Mouse (Mus musculus) frontal cortex, postnatal 25 days (tissue): Measurements from ENCODE around the gene Gm28490.
"Not testable (repeated sequence)": the region's sequence is repeated elsewhere in the genome, so short reads cannot be mapped to it uniquely, and the experiment has no call there.

ENCODE experiments used
- DNase-seq, 2 experiments: peaks; one replicate each; pipeline ENCODE4 v3.0.0; 2022; ENCODE audit warnings: low spot score in 2 of 2

Gm28490 gene

GRCm38 (mm10) chrY:31634656-31635055 lies at the start of gene Gm28490:
Gm28490 (minus strand) TSS chrY:31634756.
- DNase-seq = not testable (repeated sequence)
